Mouse (Mus musculus) thymus, adult 2 months (tissue): ENCODE measurements around the gene Kri1.

Source experiments
- CTCF ChIP-seq: fragments of 200-500 bp; IDR thresholded peaks from 2 replicates; pipeline ENCODE4 v1.5.1; 2012; ENCODE audit warnings: mild to moderate bottlenecking, control low read depth, low read length, moderate library complexity, borderline replicate concordance; ENCODE audit not compliant: control insufficient read depth, poor library complexity, insufficient read depth; ENCODE audit errors: extremely low read depth
- POLR2A ChIP-seq: fragments of 200-500 bp; IDR thresholded peaks from 2 replicates; pipeline ENCODE4 v1.6.1; 2012; ENCODE audit warnings: mild to moderate bottlenecking, low read length, control low read depth, moderate library complexity; ENCODE audit not compliant: control insufficient read depth, poor library complexity, insufficient read depth; ENCODE audit errors: extremely low read depth

- TF ChIP-seq CTCF (no peak), POLR2A (no peak)
These were observed 43.8 kb upstream of the Kri1 start for GRCm38 (mm10) chr9:21331365-21332140.
